ENCODE assay signal across 8 mouse cellular contexts in the genomic region with DNA sequence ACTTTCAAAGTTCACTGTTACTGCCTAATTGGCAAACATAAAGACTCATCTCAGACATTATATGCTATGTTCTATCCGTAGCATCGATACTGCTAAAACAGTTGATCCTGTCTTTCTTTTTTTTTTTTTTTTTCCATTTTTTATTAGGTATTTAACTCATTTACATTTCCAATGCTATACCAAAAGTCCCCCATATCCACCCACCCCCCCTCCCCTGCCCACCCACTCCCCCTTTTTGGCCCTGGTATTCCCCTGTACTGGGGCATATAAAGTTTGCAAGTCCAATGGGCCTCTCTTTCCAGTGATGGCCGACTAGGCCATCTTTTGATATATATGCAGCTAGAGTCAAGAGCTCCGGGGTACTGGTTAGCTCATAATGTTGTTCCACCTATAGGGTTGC.
A peak's percentile ranks its signal among the peaks of the same experiment; 100 is the strongest.
DNase-seq lines count a peak whose midpoint lies in the region; ATAC-seq lines count a peak whose summit lies in the region.
"Not testable (repeated sequence)": the region's sequence is repeated elsewhere in the genome, so short reads cannot be mapped to it uniquely, and the experiment has no call there.

No protein-coding gene starts in this region.

- not testable (repeated sequence) for H3K36me3 ChIP-seq in forebrain, embryonic 11.5 days (ENCODE audit: control insufficient read depth, insufficient read depth, low read length); forebrain, embryonic 12.5 days (replicated peaks); forebrain, embryonic 14.5 days (ENCODE audit: control insufficient read depth, insufficient read depth, low read length); hindbrain, embryonic 11.5 days (ENCODE audit: control insufficient read depth, insufficient read depth, low read length); intestine, embryonic 14.5 days (ENCODE audit: control insufficient read depth, insufficient read depth, low read length); limb, embryonic 15.5 days; midbrain, embryonic 11.5 days (ENCODE audit: control insufficient read depth, insufficient read depth, low read length); stomach, embryonic 14.5 days (ENCODE audit: control insufficient read depth, insufficient read depth, low read length)

- 96% methylated on average over 2 of the region's 4 CpGs for WGBS in forebrain, embryonic 11.5 days
- WGBS in forebrain, embryonic 12.5 days, result 93% methylated on average over 2 of the region's 4 CpGs
- 96% methylated on average over 2 of the region's 4 CpGs for WGBS in forebrain, embryonic 14.5 days
- WGBS in hindbrain, embryonic 11.5 days, result 95% methylated on average over 2 of the region's 4 CpGs
- 94% methylated on average over 2 of the region's 4 CpGs for WGBS in intestine, embryonic 14.5 days
- 94% methylated on average over 2 of the region's 4 CpGs for WGBS in limb, embryonic 15.5 days
- WGBS in midbrain, embryonic 11.5 days, result 88% methylated on average over 2 of the region's 4 CpGs
- 100% methylated on average over 2 of the region's 4 CpGs for WGBS in stomach, embryonic 14.5 days

- H3K27ac ChIP-seq in forebrain, embryonic 11.5 days (ENCODE audit: low read depth, low read length); forebrain, embryonic 12.5 days; forebrain, embryonic 14.5 days (ENCODE audit: low read depth, low read length); hindbrain, embryonic 11.5 days (ENCODE audit: low read depth, low read length); intestine, embryonic 14.5 days (ENCODE audit: low read depth); limb, embryonic 15.5 days; midbrain, embryonic 11.5 days (ENCODE audit: low read depth, low read length); stomach, embryonic 14.5 days (ENCODE audit: low read length): not testable (repeated sequence)

- not testable (repeated sequence) for H3K27me3 ChIP-seq in forebrain, embryonic 11.5 days (ENCODE audit: control insufficient read depth, insufficient read depth, low read length); forebrain, embryonic 12.5 days; forebrain, embryonic 14.5 days (replicated peaks; ENCODE audit: control insufficient read depth, insufficient read depth, low read length); hindbrain, embryonic 11.5 days (ENCODE audit: control insufficient read depth, insufficient read depth, low read length); intestine, embryonic 14.5 days (replicated peaks; ENCODE audit: control insufficient read depth, insufficient read depth, low read length); limb, embryonic 15.5 days; midbrain, embryonic 11.5 days (ENCODE audit: control insufficient read depth, insufficient read depth, low read length); stomach, embryonic 14.5 days (ENCODE audit: control insufficient read depth, insufficient read depth, low read length)

- H3K4me3 ChIP-seq in forebrain, embryonic 11.5 days (ENCODE audit: low read depth, low read length); forebrain, embryonic 12.5 days (replicated peaks); forebrain, embryonic 14.5 days (ENCODE audit: low read depth, low read length); hindbrain, embryonic 11.5 days (ENCODE audit: low read depth, low read length); intestine, embryonic 14.5 days (ENCODE audit: low read depth, low read length); limb, embryonic 15.5 days; midbrain, embryonic 11.5 days (ENCODE audit: low read depth, low read length); stomach, embryonic 14.5 days (ENCODE audit: low read depth, low read length): not testable (repeated sequence)

- peak; percentile 78 for ATAC-seq in forebrain, embryonic 11.5 days (replicated peaks; ENCODE audit: low FRiP score)
- ATAC-seq in forebrain, embryonic 12.5 days (ENCODE audit: low FRiP score), result peak; percentile 68; the same call in 1 of the 2 replicates
- ATAC-seq in forebrain, embryonic 14.5 days, result peak; percentile 60; the same call in 1 of the 2 replicates
- 0 out of 2 replicates have a peak, but pooled peaks have one; percentile 65 for ATAC-seq in hindbrain, embryonic 11.5 days (ENCODE audit: low FRiP score)
- ATAC-seq in intestine, embryonic 14.5 days (replicated peaks; ENCODE audit: low FRiP score, low TSS enrichment, low read depth), result 0 out of 2 replicates have a peak, but pooled peaks have one; percentile 71
- ATAC-seq in limb, embryonic 15.5 days (ENCODE audit: insufficient number of reproducible peaks, low FRiP score, low TSS enrichment, low read depth), result 0 out of 2 replicates have a peak, but pooled peaks have one; percentile 63
- ATAC-seq in midbrain, embryonic 11.5 days (ENCODE audit: low FRiP score), result peak; percentile 68; the same call in 1 of the 2 replicates
- ATAC-seq in stomach, embryonic 14.5 days (ENCODE audit: insufficient number of reproducible peaks, insufficient read depth, low FRiP score, low read depth), result 0 out of 2 replicates have a peak, but pooled peaks have one; percentile 56

- not testable (repeated sequence) for DNase-seq in forebrain, embryonic 11.5 days (ENCODE audit: low spot score); forebrain, embryonic 14.5 days (ENCODE audit: low spot score); hindbrain, embryonic 11.5 days (ENCODE audit: low spot score); intestine, embryonic 14.5 days (ENCODE audit: low spot score); midbrain, embryonic 11.5 days (ENCODE audit: low spot score, missing footprints)

- H3K4me2 ChIP-seq in forebrain, embryonic 11.5 days (ENCODE audit: low read depth, low read length, severe bottlenecking); forebrain, embryonic 12.5 days; forebrain, embryonic 14.5 days (ENCODE audit: low read length); hindbrain, embryonic 11.5 days (replicated peaks; ENCODE audit: low read depth, low read length); intestine, embryonic 14.5 days (ENCODE audit: low read length); limb, embryonic 15.5 days; midbrain, embryonic 11.5 days; stomach, embryonic 14.5 days (replicated peaks; ENCODE audit: low read depth, low read length): not testable (repeated sequence)

- not testable (repeated sequence) for H3K9me3 ChIP-seq in forebrain, embryonic 11.5 days (ENCODE audit: control insufficient read depth, low read length); forebrain, embryonic 12.5 days; forebrain, embryonic 14.5 days (replicated peaks; ENCODE audit: control insufficient read depth, low read length); hindbrain, embryonic 11.5 days (ENCODE audit: control insufficient read depth, low read length); intestine, embryonic 14.5 days (ENCODE audit: control insufficient read depth, low read length); limb, embryonic 15.5 days; midbrain, embryonic 11.5 days (ENCODE audit: control insufficient read depth, low read length); stomach, embryonic 14.5 days (ENCODE audit: control insufficient read depth, low read depth, low read length)

- not testable (repeated sequence) for H3K9ac ChIP-seq in forebrain, embryonic 11.5 days (ENCODE audit: low read length); forebrain, embryonic 12.5 days; forebrain, embryonic 14.5 days (ENCODE audit: low read length); hindbrain, embryonic 11.5 days (ENCODE audit: low read depth, low read length); intestine, embryonic 14.5 days (ENCODE audit: low read length); limb, embryonic 15.5 days; midbrain, embryonic 11.5 days (ENCODE audit: low read length); stomach, embryonic 14.5 days (replicated peaks; ENCODE audit: low read depth, low read length)

- H3K4me1 ChIP-seq in forebrain, embryonic 11.5 days (replicated peaks; ENCODE audit: control insufficient read depth, insufficient read depth, low read length); forebrain, embryonic 12.5 days; forebrain, embryonic 14.5 days (ENCODE audit: control insufficient read depth, insufficient read depth, low read length); hindbrain, embryonic 11.5 days (replicated peaks; ENCODE audit: control insufficient read depth, insufficient read depth, low read length); intestine, embryonic 14.5 days (replicated peaks; ENCODE audit: control insufficient read depth, insufficient read depth, low read length); limb, embryonic 15.5 days; midbrain, embryonic 11.5 days (ENCODE audit: control insufficient read depth, insufficient read depth, low read length); stomach, embryonic 14.5 days (ENCODE audit: control insufficient read depth, insufficient read depth, low read length): not testable (repeated sequence)
